Mouse (Mus musculus): ENCODE measurements at regions not wholly inside any gene's neighbourhood (a gene's known extent, or its start where the extent isn't known, plus 50 kb on each side); places are given as distances from the start of the nearest gene placed in this dataset.
A peak's percentile ranks its signal among the peaks of the same experiment; 100 is the strongest.

DNA sequence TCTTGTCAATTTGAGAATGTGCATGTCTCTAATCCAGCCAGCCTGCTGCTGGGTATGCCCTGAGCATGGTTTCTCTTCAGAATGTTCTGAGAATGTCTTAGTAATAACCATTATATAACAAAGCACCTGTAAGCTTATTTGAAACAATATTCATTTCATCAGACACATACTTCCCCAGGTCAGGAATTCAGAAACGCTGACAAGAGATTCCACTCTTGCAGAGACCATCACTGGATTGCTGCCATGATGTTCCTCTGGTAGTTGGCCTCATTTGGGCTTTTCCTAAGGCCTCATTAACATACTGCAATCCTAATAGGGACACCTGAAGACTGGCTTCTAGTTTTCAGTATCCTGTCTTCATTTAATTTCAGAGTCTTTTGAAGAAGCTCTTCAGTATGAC, 642.5 kb upstream of the Adamts5 start:
- no peak overlapping the region for H3K4me2 ChIP-seq (ENCODE audit: low read depth, low read length)
- no peak for DNase-seq (ENCODE audit: low spot score)
- no peak for ATAC-seq (replicated peaks; ENCODE audit: insufficient number of reproducible peaks, low FRiP score, low TSS enrichment, low read depth)
- 84% methylated on average over 1 of the region's 1 CpGs for WGBS
- no peaks in the 10 kb centered on the region for H3K36me3 ChIP-seq (replicated peaks; ENCODE audit: control insufficient read depth, insufficient read depth, low read depth, low read length)
- no peak overlapping the region for H3K4me3 ChIP-seq (ENCODE audit: low read depth, low read length)
- H3K27me3 ChIP-seq (ENCODE audit: control insufficient read depth, insufficient read depth, low read length), result no peaks in the 10 kb centered on the region
- no peak overlapping the region for H3K27ac ChIP-seq (replicated peaks; ENCODE audit: low read depth, low read length)
- no peaks in the 10 kb centered on the region for H3K4me1 ChIP-seq (ENCODE audit: control insufficient read depth, insufficient read depth, low read length)
- no peak overlapping the region for H3K9ac ChIP-seq (replicated peaks; ENCODE audit: low read length)
- no peaks in the 10 kb centered on the region for H3K9me3 ChIP-seq (replicated peaks; ENCODE audit: control insufficient read depth, low read length)

DNA sequence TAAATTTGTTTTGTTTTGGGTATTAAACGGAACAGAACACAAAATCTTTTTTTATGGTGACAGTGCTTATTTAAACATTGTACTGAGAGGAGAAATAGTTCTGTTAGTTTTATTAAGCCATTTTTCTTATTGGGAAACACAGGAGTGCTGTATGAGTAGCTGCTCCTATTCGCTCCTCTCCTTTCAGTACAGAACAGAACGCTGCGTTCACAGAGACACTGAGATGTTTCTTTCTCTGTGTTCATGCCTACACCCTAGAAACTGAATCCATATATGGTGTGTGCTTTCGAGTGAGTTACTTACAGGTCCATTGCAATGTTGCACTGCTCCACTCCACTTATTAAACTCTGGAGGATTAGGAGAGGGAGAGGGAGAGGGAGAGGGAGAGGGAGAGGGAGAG, 634.9 kb upstream of the Adamts5 start:
- no peaks in the 10 kb centered on the region for H3K9me3 ChIP-seq (replicated peaks; ENCODE audit: control insufficient read depth, low read length)
- no peak for DNase-seq (ENCODE audit: low spot score)
- no peak overlapping the region for H3K9ac ChIP-seq (replicated peaks; ENCODE audit: low read length)
- H3K4me1 ChIP-seq (ENCODE audit: control insufficient read depth, insufficient read depth, low read length), result no peaks in the 10 kb centered on the region
- H3K36me3 ChIP-seq (replicated peaks; ENCODE audit: control insufficient read depth, insufficient read depth, low read depth, low read length), result no peaks in the 10 kb centered on the region
- WGBS, result 79% methylated on average over 5 of the region's 5 CpGs
- ATAC-seq (replicated peaks; ENCODE audit: insufficient number of reproducible peaks, low FRiP score, low TSS enrichment, low read depth), result no peak
- H3K4me2 ChIP-seq (ENCODE audit: low read depth, low read length), result no peak overlapping the region
- H3K27me3 ChIP-seq (ENCODE audit: control insufficient read depth, insufficient read depth, low read length), result no peaks in the 10 kb centered on the region
- H3K27ac ChIP-seq (replicated peaks; ENCODE audit: low read depth, low read length), result no peak overlapping the region
- H3K4me3 ChIP-seq (ENCODE audit: low read depth, low read length), result no peak overlapping the region

DNA sequence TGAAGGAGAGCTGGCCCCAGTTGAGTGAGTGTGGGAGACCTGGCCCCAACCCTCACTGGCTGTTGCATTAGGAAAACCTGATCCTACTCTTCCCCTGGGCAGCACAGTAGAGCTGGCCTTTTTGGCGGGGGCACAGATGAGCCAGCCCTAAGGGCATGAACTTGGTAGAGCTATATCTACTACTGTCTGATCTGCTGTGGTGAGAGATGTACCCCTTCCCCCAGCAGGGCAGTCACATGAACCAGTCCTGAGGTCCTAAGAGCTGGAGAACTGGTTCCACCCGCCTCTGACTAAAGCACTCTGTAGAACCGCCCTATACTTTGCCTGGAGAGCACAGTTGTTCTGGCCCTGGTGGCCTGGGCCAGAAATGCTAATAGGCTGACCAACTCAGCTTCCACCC, 622.5 kb upstream of the Adamts5 start:
- H3K9ac ChIP-seq (replicated peaks; ENCODE audit: low read length), result no peak overlapping the region
- no peak overlapping the region for H3K4me3 ChIP-seq (ENCODE audit: low read depth, low read length)
- no peaks in the 10 kb centered on the region for H3K36me3 ChIP-seq (replicated peaks; ENCODE audit: control insufficient read depth, insufficient read depth, low read depth, low read length)
- no peak overlapping the region for H3K27ac ChIP-seq (replicated peaks; ENCODE audit: low read depth, low read length)
- H3K4me1 ChIP-seq (ENCODE audit: control insufficient read depth, insufficient read depth, low read length), result no peaks in the 10 kb centered on the region
- no peak for DNase-seq (ENCODE audit: low spot score)
- no peak; the same call in 1 of the 2 replicates for ATAC-seq (replicated peaks; ENCODE audit: insufficient number of reproducible peaks, low FRiP score, low TSS enrichment, low read depth)
- H3K4me2 ChIP-seq (ENCODE audit: low read depth, low read length), result no peak overlapping the region
- no peaks in the 10 kb centered on the region for H3K9me3 ChIP-seq (replicated peaks; ENCODE audit: control insufficient read depth, low read length)
- WGBS, result 74% methylated on average over 3 of the region's 3 CpGs
- H3K27me3 ChIP-seq (ENCODE audit: control insufficient read depth, insufficient read depth, low read length), result no peaks in the 10 kb centered on the region

DNA sequence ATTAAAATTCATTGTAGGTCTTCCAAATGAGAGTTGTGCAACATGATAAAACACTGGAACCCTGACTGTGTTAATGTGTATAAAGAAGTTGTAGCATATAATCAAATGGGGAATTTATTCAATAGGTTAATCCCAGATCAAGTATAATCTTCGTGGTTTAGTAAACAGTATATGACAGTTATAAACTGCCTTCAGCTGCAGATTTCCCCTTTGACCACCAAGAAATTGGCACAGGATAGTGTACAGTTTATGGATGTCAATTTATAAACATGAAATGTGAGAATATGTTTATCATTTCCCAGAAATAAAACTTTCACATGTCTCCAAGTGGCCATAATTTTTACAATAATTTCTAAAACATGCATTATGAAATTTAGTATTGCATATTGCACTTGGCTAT, 615.3 kb upstream of the Adamts5 start:
- ATAC-seq (replicated peaks; ENCODE audit: insufficient number of reproducible peaks, low FRiP score, low TSS enrichment, low read depth) (no peak), DNase-seq (ENCODE audit: low spot score) (no peak)
- no peaks in the 10 kb centered on the region for H3K4me1 ChIP-seq (ENCODE audit: control insufficient read depth, insufficient read depth, low read length)
- H3K36me3 ChIP-seq (replicated peaks; ENCODE audit: control insufficient read depth, insufficient read depth, low read depth, low read length), result no peaks in the 10 kb centered on the region
- no peak overlapping the region for H3K4me2 ChIP-seq (ENCODE audit: low read depth, low read length)
- H3K9ac ChIP-seq (replicated peaks; ENCODE audit: low read length), result no peak overlapping the region
- WGBS, result 63% methylated on average over 1 of the region's 1 CpGs
- no peaks in the 10 kb centered on the region for H3K9me3 ChIP-seq (replicated peaks; ENCODE audit: control insufficient read depth, low read length)
- no peaks in the 10 kb centered on the region for H3K27me3 ChIP-seq (ENCODE audit: control insufficient read depth, insufficient read depth, low read length)
- no peak overlapping the region for H3K27ac ChIP-seq (replicated peaks; ENCODE audit: low read depth, low read length)
- H3K4me3 ChIP-seq (ENCODE audit: low read depth, low read length), result no peak overlapping the region

DNA sequence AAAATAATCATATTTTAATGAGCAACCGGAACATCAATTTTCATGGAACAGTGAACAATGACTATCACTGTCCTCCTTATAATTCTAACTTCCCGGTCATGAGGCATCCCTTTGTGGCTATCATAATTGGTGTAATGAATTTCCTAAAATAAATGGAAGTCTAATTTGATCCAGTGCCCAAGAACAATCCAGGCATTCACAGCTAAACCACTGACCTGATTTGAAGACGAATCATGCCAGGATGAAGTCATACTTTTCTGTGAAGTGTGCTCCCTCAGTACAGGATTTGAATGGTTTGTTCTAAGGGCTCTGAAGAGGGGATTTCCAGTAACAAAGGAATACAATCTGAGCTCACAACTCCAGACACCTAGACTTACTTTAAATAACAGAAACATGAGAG, 614.5 kb upstream of the Adamts5 start:
- peak; percentile 6 for DNase-seq (ENCODE audit: low spot score)
- Histone ChIP-seq H3K27ac (replicated peaks; ENCODE audit: low read depth, low read length) (no peak overlapping the region), H3K36me3 (replicated peaks; ENCODE audit: control insufficient read depth, insufficient read depth, low read depth, low read length) (no peaks in the 10 kb centered on the region), H3K9me3 (replicated peaks; ENCODE audit: control insufficient read depth, low read length) (no peaks in the 10 kb centered on the region), H3K27me3 (ENCODE audit: control insufficient read depth, insufficient read depth, low read length) (no peaks in the 10 kb centered on the region), H3K4me3 (ENCODE audit: low read depth, low read length) (no peak overlapping the region), H3K4me2 (ENCODE audit: low read depth, low read length) (no peak overlapping the region), H3K4me1 (ENCODE audit: control insufficient read depth, insufficient read depth, low read length) (no peaks in the 10 kb centered on the region), H3K9ac (replicated peaks; ENCODE audit: low read length) (no peak overlapping the region)
- 0 out of 2 replicates have a peak, but pooled peaks have one; percentile 39 for ATAC-seq (replicated peaks; ENCODE audit: insufficient number of reproducible peaks, low FRiP score, low TSS enrichment, low read depth)
- 39% methylated on average over 3 of the region's 3 CpGs for WGBS

DNA sequence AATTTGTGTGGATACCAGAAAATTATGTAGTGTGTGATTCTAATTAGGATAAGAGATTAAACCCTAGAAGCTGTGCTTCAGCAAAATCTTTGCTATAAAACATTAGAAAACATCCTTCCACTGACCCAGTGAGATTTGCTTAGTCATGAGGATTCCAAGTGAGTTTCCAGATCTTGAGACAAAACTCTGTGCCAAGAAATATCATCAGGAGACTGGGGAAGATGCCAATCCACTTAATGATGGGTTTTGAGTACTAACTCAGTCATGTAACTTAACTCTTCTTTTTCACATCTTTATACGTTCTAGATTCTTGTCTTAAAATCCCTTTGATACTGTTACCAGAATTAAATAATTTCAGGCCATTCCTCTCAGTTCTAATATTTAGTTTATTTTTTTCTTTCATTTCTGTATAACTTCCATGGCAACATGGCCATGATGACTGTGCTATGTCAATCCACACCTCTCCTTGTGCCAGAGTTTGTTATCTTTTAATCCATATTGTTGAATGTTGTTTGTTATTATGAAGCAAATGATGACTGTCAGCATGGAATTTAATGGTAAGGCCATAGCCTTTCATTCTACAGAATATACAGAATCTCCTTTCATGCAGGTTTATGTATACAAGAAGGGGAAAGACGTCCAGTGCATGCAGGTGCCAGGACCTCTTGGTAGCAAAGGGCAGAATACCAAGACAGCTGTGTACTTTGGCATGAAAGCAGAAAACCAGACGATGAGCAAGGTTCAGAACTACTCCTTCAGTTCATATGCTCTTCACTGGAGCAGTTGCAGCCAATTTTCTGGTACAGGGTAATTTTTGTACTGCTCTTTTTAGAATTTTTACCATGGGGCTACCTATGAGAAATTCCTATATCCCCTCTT, 599.7 kb upstream of the Adamts5 start:
- no peak overlapping the region for H3K9ac ChIP-seq (replicated peaks; ENCODE audit: low read length)
- no peaks in the 10 kb centered on the region for H3K9me3 ChIP-seq (replicated peaks; ENCODE audit: control insufficient read depth, low read length)
- H3K4me2 ChIP-seq (ENCODE audit: low read depth, low read length), result no peak overlapping the region
- H3K36me3 ChIP-seq (replicated peaks; ENCODE audit: control insufficient read depth, insufficient read depth, low read depth, low read length), result no peaks in the 10 kb centered on the region
- H3K4me3 ChIP-seq (ENCODE audit: low read depth, low read length), result no peak overlapping the region
- H3K4me1 ChIP-seq (ENCODE audit: control insufficient read depth, insufficient read depth, low read length), result no peaks in the 10 kb centered on the region
- H3K27ac ChIP-seq (replicated peaks; ENCODE audit: low read depth, low read length), result no peak overlapping the region
- no peaks in the 10 kb centered on the region for H3K27me3 ChIP-seq (ENCODE audit: control insufficient read depth, insufficient read depth, low read length)
- DNase-seq (ENCODE audit: low spot score) (no peak), ATAC-seq (replicated peaks; ENCODE audit: insufficient number of reproducible peaks, low FRiP score, low TSS enrichment, low read depth) (no peak)
- WGBS, result 68% methylated on average over 3 of the region's 3 CpGs

DNA sequence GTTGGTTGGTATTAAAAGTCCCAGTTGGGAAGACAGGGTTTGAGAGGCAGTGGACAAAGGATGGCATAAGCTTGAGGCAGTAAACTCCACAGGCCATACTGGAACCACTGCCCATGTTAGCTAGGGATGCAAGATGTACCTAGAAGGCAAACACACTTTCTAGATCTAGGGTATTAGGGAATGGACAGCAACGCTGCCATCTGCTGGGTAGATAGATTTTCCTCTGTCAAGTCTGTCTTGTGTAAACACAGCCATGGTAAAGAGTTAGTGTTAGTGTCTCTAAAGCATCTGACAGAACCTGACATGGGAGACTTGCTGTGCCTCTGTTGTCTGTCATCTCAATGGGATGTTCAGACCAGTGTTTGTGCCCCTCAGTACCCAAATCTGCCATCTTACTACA, 573.5 kb upstream of the Adamts5 start:
- WGBS, result 67% methylated on average over 1 of the region's 1 CpGs
- Histone ChIP-seq H3K4me2 (ENCODE audit: low read depth, low read length) (no peak overlapping the region), H3K9ac (replicated peaks; ENCODE audit: low read length) (no peak overlapping the region), H3K27me3 (ENCODE audit: control insufficient read depth, insufficient read depth, low read length) (no peaks in the 10 kb centered on the region), H3K36me3 (replicated peaks; ENCODE audit: control insufficient read depth, insufficient read depth, low read depth, low read length) (no peaks in the 10 kb centered on the region), H3K9me3 (replicated peaks; ENCODE audit: control insufficient read depth, low read length) (no peaks in the 10 kb centered on the region), H3K4me3 (ENCODE audit: low read depth, low read length) (no peak overlapping the region), H3K27ac (replicated peaks; ENCODE audit: low read depth, low read length) (no peak overlapping the region), H3K4me1 (ENCODE audit: control insufficient read depth, insufficient read depth, low read length) (no peaks in the 10 kb centered on the region)
- DNase-seq (ENCODE audit: low spot score) (no peak), ATAC-seq (replicated peaks; ENCODE audit: insufficient number of reproducible peaks, low FRiP score, low TSS enrichment, low read depth) (no peak)

DNA sequence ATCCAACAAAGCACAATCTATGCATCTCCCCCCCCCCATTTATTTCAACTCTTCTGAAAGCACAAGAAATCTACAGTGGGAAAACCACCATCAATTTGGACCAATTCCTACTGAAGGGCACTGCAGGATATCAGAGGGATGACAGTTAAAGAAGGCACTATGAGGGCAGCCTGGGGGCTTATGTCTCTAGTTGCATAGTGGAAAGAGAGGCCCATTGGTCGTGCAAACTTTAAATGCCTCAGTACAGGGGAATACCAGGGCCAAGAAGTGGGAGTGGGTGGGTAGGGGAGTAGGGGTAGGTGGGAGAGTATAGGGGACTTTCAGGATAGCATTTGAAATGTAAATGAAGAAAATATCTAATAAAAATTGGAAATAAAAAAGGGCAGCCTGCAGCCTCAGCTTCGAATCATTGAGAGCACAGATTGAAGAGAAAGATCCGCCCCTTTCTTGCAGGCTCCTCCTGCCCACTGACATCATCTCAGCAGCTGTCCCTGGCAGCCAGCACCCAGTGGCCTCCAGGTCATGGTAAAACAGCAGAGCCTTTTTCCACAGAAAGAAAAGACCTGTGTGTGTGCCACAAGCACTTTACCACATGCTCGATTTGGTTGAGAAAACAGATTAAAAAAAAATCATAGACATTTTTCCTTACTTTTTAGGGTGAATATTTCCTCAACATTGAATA, 571.6 kb upstream of the Adamts5 start:
- ATAC-seq (replicated peaks; ENCODE audit: insufficient number of reproducible peaks, low FRiP score, low TSS enrichment, low read depth) (no peak), DNase-seq (ENCODE audit: low spot score) (no peak)
- no peaks in the 10 kb centered on the region for H3K36me3 ChIP-seq (replicated peaks; ENCODE audit: control insufficient read depth, insufficient read depth, low read depth, low read length)
- no peak overlapping the region for H3K4me2 ChIP-seq (ENCODE audit: low read depth, low read length)
- no peaks in the 10 kb centered on the region for H3K27me3 ChIP-seq (ENCODE audit: control insufficient read depth, insufficient read depth, low read length)
- WGBS, result 49% methylated on average over 4 of the region's 4 CpGs
- no peak overlapping the region for H3K9ac ChIP-seq (replicated peaks; ENCODE audit: low read length)
- H3K9me3 ChIP-seq (replicated peaks; ENCODE audit: control insufficient read depth, low read length), result no peaks in the 10 kb centered on the region
- H3K4me3 ChIP-seq (ENCODE audit: low read depth, low read length), result no peak overlapping the region
- H3K27ac ChIP-seq (replicated peaks; ENCODE audit: low read depth, low read length), result no peak overlapping the region
- H3K4me1 ChIP-seq (ENCODE audit: control insufficient read depth, insufficient read depth, low read length), result no peaks in the 10 kb centered on the region
